Mouse (Mus musculus) MEL (cell line): ENCODE results near the gene Rnpep. TPM values are rescaled to one million over a fixed set of nuclear protein-coding genes. Genes with fewer than 3 reads are reported as not detected.

ENCODE experiments used
- DNase-seq: peaks from one replicate; pipeline ENCODE4 v3.0.0; 2011; ENCODE audit warnings: low read depth, low spot score
- H3K27ac ChIP-seq: 2 replicates; pipeline ENCODE4 v1.5.1; 2012; ENCODE audit warnings: low read depth, mild to moderate bottlenecking, control low read depth, low read length, moderate library complexity; ENCODE audit not compliant: control insufficient read depth
- H3K27me3 ChIP-seq, 2 experiments: fragments of 150-350 bp in 1 of 2; sonication (generic) in 1 of 2; 2 replicates each; pipeline ENCODE4 v1.6.1; 2012; ENCODE audit warnings: low read length in 2 of 2, mild to moderate bottlenecking in 2 of 2, improper control_type of control experiment in 1 of 2, moderate library complexity in 1 of 2; ENCODE audit not compliant: insufficient read depth in 2 of 2, control insufficient read depth in 1 of 2
- H3K36me3 ChIP-seq, 2 experiments: 2 replicates each; pipeline ENCODE4 v1.6.1; 2012 to 2014; ENCODE audit warnings: low read length in 2 of 2, improper control_type of control experiment in 1 of 2, inconsistent platforms in 1 of 2, mild to moderate bottlenecking in 1 of 2; ENCODE audit not compliant: insufficient read depth in 2 of 2, control insufficient read depth in 1 of 2
- H3K4me1 ChIP-seq, 2 experiments: fragments of 150-350 bp in 1 of 2; sonication (generic) in 1 of 2; 2 replicates each; pipeline ENCODE4 v1.6.1; 2012; ENCODE audit warnings: low read length in 2 of 2, improper control_type of control experiment in 1 of 2, mild to moderate bottlenecking in 1 of 2; ENCODE audit not compliant: insufficient read depth in 2 of 2, control insufficient read depth in 1 of 2
- H3K4me3 ChIP-seq, 2 experiments: fragments of 150-350 bp in 1 of 2; sonication (generic) in 1 of 2; 2 replicates each; pipeline ENCODE4 v1.5.1; 2012; ENCODE audit warnings: low read depth in 2 of 2, low read length in 2 of 2, mild to moderate bottlenecking in 2 of 2, moderate library complexity in 2 of 2, control low read depth in 1 of 2, improper control_type of control experiment in 1 of 2; ENCODE audit not compliant: control insufficient read depth in 1 of 2, insufficient read depth in 1 of 2
- H3K79me2 ChIP-seq: 2 replicates; pipeline ENCODE4 v1.6.1; 2012; ENCODE audit warnings: mild to moderate bottlenecking, low read length, moderate library complexity; ENCODE audit not compliant: control insufficient read depth, poor library complexity, insufficient read depth
- H3K9ac ChIP-seq: 2 replicates; pipeline ENCODE4 v1.6.1; 2012; ENCODE audit warnings: low read depth, mild to moderate bottlenecking, control low read depth, low read length, moderate library complexity; ENCODE audit not compliant: control insufficient read depth, poor library complexity, severe bottlenecking
- H3K9me3 ChIP-seq: fragments of 150-350 bp; sonication (generic); replicated peaks from 2 replicates; pipeline ENCODE4 v1.6.1; 2012; ENCODE audit warnings: mild to moderate bottlenecking, low read length, improper control_type of control experiment, moderate library complexity; ENCODE audit not compliant: insufficient read depth
- BHLHE40 ChIP-seq: IDR thresholded peaks from 2 replicates; pipeline ENCODE4 v1.6.1; 2012; ENCODE audit warnings: low read depth, mild to moderate bottlenecking, inconsistent platforms, low read length, improper control_type of control experiment, borderline replicate concordance
- CHD1 ChIP-seq: IDR thresholded peaks from 2 replicates; pipeline ENCODE4 v1.6.1; 2012; ENCODE audit warnings: low read depth, mild to moderate bottlenecking, inconsistent platforms, low read length, improper control_type of control experiment
- CTCF ChIP-seq, 3 experiments: IDR thresholded peaks in 2 of 3; conservative IDR thresholded peaks in 1 of 3; 2 replicates each; pipeline ENCODE4 v1.5.1; 2011 to 2012; ENCODE audit warnings: low read length in 3 of 3, low read depth in 2 of 3, mild to moderate bottlenecking in 2 of 3, improper control_type of control experiment in 1 of 3, inconsistent platforms in 1 of 3, mixed read lengths in 1 of 3, moderate library complexity in 1 of 3; ENCODE audit not compliant: control insufficient read depth in 1 of 3, insufficient read depth in 1 of 3, poor library complexity in 1 of 3, severe bottlenecking in 1 of 3
- E2F4 ChIP-seq: IDR thresholded peaks from 2 replicates; pipeline ENCODE4 v1.6.1; 2011; ENCODE audit warnings: low read depth, low read length, improper control_type of control experiment, borderline replicate concordance
- ELF1 ChIP-seq: IDR thresholded peaks from 2 replicates; pipeline ENCODE4 v1.6.1; 2014; ENCODE audit warnings: low read depth, mild to moderate bottlenecking, inconsistent platforms, low read length, improper control_type of control experiment, moderate library complexity
- ETS1 ChIP-seq: IDR thresholded peaks from 2 replicates; pipeline ENCODE4 v1.6.1; 2012; ENCODE audit warnings: low read depth, mild to moderate bottlenecking, inconsistent platforms, low read length, improper control_type of control experiment, moderate library complexity
- HCFC1 ChIP-seq: IDR thresholded peaks from 2 replicates; pipeline ENCODE4 v1.6.1; 2012; ENCODE audit warnings: low read depth, mild to moderate bottlenecking, inconsistent platforms, low read length, improper control_type of control experiment, moderate library complexity
- MAX ChIP-seq: IDR thresholded peaks from 2 replicates; pipeline ENCODE4 v1.6.1; 2011; ENCODE audit warnings: low read length, improper control_type of control experiment
- NELFE ChIP-seq: IDR thresholded peaks from 2 replicates; pipeline ENCODE4 v1.6.1; 2011; ENCODE audit warnings: low read depth, low read length, improper control_type of control experiment
- NRF1 ChIP-seq: IDR thresholded peaks from 2 replicates; pipeline ENCODE4 v1.6.1; 2014; ENCODE audit warnings: low read depth, mild to moderate bottlenecking, inconsistent platforms, low read length, improper control_type of control experiment, moderate library complexity; ENCODE audit not compliant: poor library complexity, insufficient read depth, severe bottlenecking
- POLR2A ChIP-seq, 2 experiments: IDR thresholded peaks; 2 replicates each; pipeline ENCODE4 v1.6.1; 2011 to 2012; ENCODE audit warnings: low read length in 2 of 2, mild to moderate bottlenecking in 2 of 2, control low read depth in 1 of 2, improper control_type of control experiment in 1 of 2, low read depth in 1 of 2, moderate library complexity in 1 of 2; ENCODE audit not compliant: control insufficient read depth in 1 of 2, insufficient read depth in 1 of 2, poor library complexity in 1 of 2
- POLR2AphosphoS2 ChIP-seq: IDR thresholded peaks from 2 replicates; pipeline ENCODE4 v1.6.1; 2011; ENCODE audit warnings: low read length, improper control_type of control experiment
- POLR2AphosphoS5 ChIP-seq: IDR thresholded peaks from 2 replicates; pipeline ENCODE4 v1.6.1; 2012; ENCODE audit warnings: low read depth, borderline replicate concordance, mild to moderate bottlenecking, inconsistent platforms, low read length, moderate library complexity, mixed read lengths
- RAD21 ChIP-seq: IDR thresholded peaks from 2 replicates; pipeline ENCODE4 v1.6.1; 2011; ENCODE audit warnings: mild to moderate bottlenecking, low read depth, low read length, improper control_type of control experiment
- RCOR1 ChIP-seq: IDR thresholded peaks from 2 replicates; pipeline ENCODE4 v1.6.1; 2012; ENCODE audit warnings: low read depth, mild to moderate bottlenecking, inconsistent platforms, low read length, improper control_type of control experiment
- TAL1 ChIP-seq: IDR thresholded peaks from 2 replicates; pipeline ENCODE4 v1.6.1; 2012; ENCODE audit warnings: mild to moderate bottlenecking, inconsistent platforms, low read length, moderate library complexity, mixed read lengths
- TBP ChIP-seq: IDR thresholded peaks from 2 replicates; pipeline ENCODE4 v1.8.0; 2011; ENCODE audit warnings: low read depth, low read length, improper control_type of control experiment
- USF1 ChIP-seq: IDR thresholded peaks from 2 replicates; pipeline ENCODE4 v1.6.1; 2014; ENCODE audit warnings: low read depth, mild to moderate bottlenecking, inconsistent platforms, low read length, improper control_type of control experiment, moderate library complexity
- USF2 ChIP-seq, 2 experiments: IDR thresholded peaks; 2 replicates each; pipeline ENCODE4 v1.6.1; 2011 to 2012; ENCODE audit warnings: improper control_type of control experiment in 2 of 2, low read length in 2 of 2, borderline replicate concordance in 1 of 2, inconsistent platforms in 1 of 2, low read depth in 1 of 2, mild to moderate bottlenecking in 1 of 2; ENCODE audit not compliant: insufficient read depth in 1 of 2
- polyA plus RNA-seq, 2 experiments: library from polyadenylated mRNA; stranded (reverse) in 1 of 2; unstranded in 1 of 2; fragments of >175 nt in 1 of 2; fragments of >200 nt in 1 of 2; gene quantifications; 2 replicates each; pipeline versions ENCODE4 v1.2.1 to v1.2.4; 2012; ENCODE audit warnings: low replicate concordance in 2 of 2, low read depth in 1 of 2; ENCODE audit not compliant: insufficient read length in 2 of 2, insufficient read depth in 1 of 2, missing spikeins in 1 of 2
- total RNA-seq: library from RNA; depleted of rRNA; stranded (reverse); fragments of 300-350 nt; gene quantifications from 2 replicates; pipeline ENCODE4 v1.2.3, GENCODE M21; 2012

Gene Rnpep
- total and polyA plus RNA-seq, 3 experiments = 6.5 to 17.4 TPM; not detected in 1

GRCm38 (mm10) chr1:135262329-135262728, 21.6 kb downstream of the Rnpep start:
- Histone ChIP-seq H3K79me2 (no peaks in the 10 kb centered on the region), H3K4me1 (no peaks in the 10 kb centered on the region), H3K9ac (no peak overlapping the region), H3K36me3 (peaks cover 0 to 2% of the 10 kb centered on the region in 2 experiments; a peak in 1 of 4 replicates), H3K4me3 (no peak overlapping the region), H3K27ac (no peak overlapping the region), H3K9me3 (no peaks in the 10 kb centered on the region), H3K27me3 (no peaks in the 10 kb centered on the region)
- TF ChIP-seq NRF1 (no peak), POLR2A (IDR thresholded peaks at IDR 0.05; ENCODE audit: control insufficient read depth in 1 of 2, insufficient read depth in 1 of 2, low read depth in 1 of 2, low read length in 2 of 2, poor library complexity in 1 of 2) (no peak), BHLHE40 (no peak), CTCF (IDR thresholded peaks at IDR 0.05 in 2 of 3, conservative IDR thresholded peaks at IDR 0.05 in 1 of 3; ENCODE audit: control insufficient read depth in 1 of 3, insufficient read depth in 1 of 3, low read depth in 2 of 3, low read length in 3 of 3, poor library complexity in 1 of 3, severe bottlenecking in 1 of 3) (0 out of 6 replicates have a peak, but pooled peaks of 1 of the 3 experiments have one; percentile 5)
- no peak for DNase-seq

DNA sequence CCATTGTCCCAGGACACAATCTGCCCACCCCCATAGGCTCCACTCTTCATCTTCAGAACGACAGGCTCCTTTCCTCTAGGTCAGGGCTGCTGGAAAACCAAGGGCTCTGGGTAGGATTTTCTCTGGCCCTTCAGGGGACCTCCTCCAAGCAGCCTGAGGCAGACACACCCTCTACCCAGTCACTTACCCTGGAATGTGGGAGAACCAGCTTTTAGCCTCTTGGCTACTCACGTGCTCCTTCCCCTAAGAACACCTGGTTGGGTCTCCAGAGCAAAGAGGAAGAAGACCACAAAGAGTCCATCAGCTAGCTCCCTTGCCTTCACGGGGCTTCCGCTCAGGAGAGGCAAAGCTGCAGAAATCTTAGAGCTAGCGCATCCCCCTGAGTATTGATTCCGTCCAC, 23.0 kb downstream of the Rnpep start:
- Histone ChIP-seq H3K27me3 (no peaks in the 10 kb centered on the region), H3K36me3 (no peaks in the 10 kb centered on the region; a peak in 1 of 4 replicates), H3K27ac (no peak overlapping the region), H3K79me2 (no peaks in the 10 kb centered on the region), H3K4me3 (no peak overlapping the region), H3K9ac (no peak overlapping the region), H3K9me3 (no peaks in the 10 kb centered on the region), H3K4me1 (no peaks in the 10 kb centered on the region)
- TF ChIP-seq POLR2AphosphoS5 (no peak), HCFC1 (no peak), E2F4 (no peak), ETS1 (no peak), RAD21 (no peak), USF1 (no peak), POLR2AphosphoS2 (no peak), ELF1 (no peak), USF2 (IDR thresholded peaks at IDR 0.05; ENCODE audit: borderline replicate concordance in 1 of 2, insufficient read depth in 1 of 2, low read depth in 1 of 2, low read length in 2 of 2) (no peak), TAL1 (no peak), NELFE (no peak), CHD1 (no peak), TBP (no peak), RCOR1 (no peak), MAX (no peak)
- DNase-seq = no peak
